Mouse (Mus musculus) CH12.LX (cell line): ENCODE results near the gene Dnajb7.

Experiments used
- CTCF ChIP-seq, 2 experiments: IDR thresholded peaks in 1 of 2; conservative IDR thresholded peaks in 1 of 2; 2 replicates each; pipeline ENCODE4 v1.5.1; 2011 to 2012; ENCODE audit warnings: low read depth in 2 of 2, low read length in 2 of 2, improper control_type of control experiment in 1 of 2, inconsistent platforms in 1 of 2, mild to moderate bottlenecking in 1 of 2, moderate library complexity in 1 of 2
- ELF1 ChIP-seq: IDR thresholded peaks from 2 replicates; pipeline ENCODE4 v1.6.1; 2014; ENCODE audit warnings: low read depth, mild to moderate bottlenecking, inconsistent platforms, low read length, improper control_type of control experiment
- EP300 ChIP-seq: IDR thresholded peaks from 2 replicates; pipeline ENCODE4 v1.6.1; 2011; ENCODE audit warnings: low read length, improper control_type of control experiment
- HCFC1 ChIP-seq: IDR thresholded peaks from 2 replicates; pipeline ENCODE4 v1.6.1; 2012; ENCODE audit warnings: low read depth, mild to moderate bottlenecking, inconsistent platforms, low read length, improper control_type of control experiment
- POLR2A ChIP-seq: IDR thresholded peaks from 2 replicates; pipeline ENCODE4 v1.6.1; 2011; ENCODE audit warnings: low read depth, mild to moderate bottlenecking, improper control_type of control experiment, low read length
- POLR2AphosphoS2 ChIP-seq: IDR thresholded peaks from 2 replicates; pipeline ENCODE4 v1.6.1; 2011; ENCODE audit warnings: low read depth, low read length, improper control_type of control experiment

GRCm38 (mm10) chr15:81425311-81425710 lies 17.2 kb upstream of the Dnajb7 start:
- no peak for TF ChIP-seq CTCF (conservative IDR thresholded peaks at IDR 0.05 in 1 of 2, IDR thresholded peaks at IDR 0.05 in 1 of 2; ENCODE audit: low read depth in 2 of 2, low read length in 2 of 2)
- no peak for TF ChIP-seq POLR2AphosphoS2
- no peak for TF ChIP-seq POLR2A
- no peak for TF ChIP-seq ELF1
- no peak for TF ChIP-seq EP300
- TF ChIP-seq HCFC1: no peak
